Mouse (Mus musculus): ENCODE measurements around the gene Alox12.

Gene Alox12

GRCm38 (mm10) chr11:70254931-70255531 is at the start of gene Alox12:
Gene Alox12, minus strand, starts transcription at chr11:70255353.
- no peak for DNase-seq (ENCODE audit: low spot score in 2 of 2)

DNA sequence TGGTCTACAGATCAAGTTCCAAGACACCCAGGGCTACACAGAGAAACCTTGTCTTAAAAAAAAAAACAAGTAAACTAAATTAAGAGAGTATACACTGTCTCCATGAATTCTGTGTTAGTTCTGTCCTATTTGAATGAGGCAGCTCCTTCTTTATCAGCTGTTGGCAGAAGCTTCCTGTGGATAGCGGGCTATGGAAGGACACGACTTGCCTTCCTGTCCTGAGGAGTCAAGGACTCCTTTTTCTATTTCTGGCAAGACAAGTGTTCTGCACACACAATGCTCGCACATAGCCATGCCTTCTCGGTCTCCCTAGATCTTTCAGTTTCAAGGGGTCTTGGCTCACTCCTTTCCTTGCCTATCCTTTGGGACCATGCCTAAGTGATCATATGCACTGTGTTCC is 47.1 kb upstream of the Alox12 start:
- no peak for DNase-seq (ENCODE audit: low spot score in 2 of 2)

DNA sequence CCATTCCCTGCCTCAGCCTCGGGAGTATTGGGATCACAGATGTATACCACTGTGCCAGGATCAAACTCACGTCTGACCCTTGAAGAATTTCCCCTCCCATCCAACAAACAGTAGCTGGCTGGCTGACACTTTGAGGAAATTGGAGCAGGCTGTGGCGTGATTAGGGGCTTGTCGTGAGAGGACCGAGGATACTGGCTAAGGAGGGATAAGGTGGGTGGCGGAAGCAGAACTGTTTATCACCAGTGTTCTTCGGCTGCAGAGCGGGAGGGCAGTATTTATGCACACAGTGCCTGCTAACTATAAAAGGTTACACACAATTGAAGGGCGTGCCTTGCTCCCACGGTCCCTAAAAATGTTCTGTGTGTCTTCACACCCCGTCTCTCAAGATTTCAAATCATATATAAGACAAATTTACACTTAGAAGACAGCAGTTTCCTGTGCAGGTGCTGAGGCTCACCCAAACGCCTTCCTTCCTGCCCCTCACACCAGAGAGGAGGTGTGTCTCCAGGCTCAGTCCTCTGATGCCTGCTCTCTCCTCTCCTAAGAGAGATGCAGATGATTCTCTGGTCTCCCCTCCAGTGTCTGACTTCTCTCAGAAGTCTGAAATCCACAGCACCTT is 42.8 kb upstream of the Alox12 start:
- no peak for DNase-seq (ENCODE audit: low spot score in 2 of 2)

DNA sequence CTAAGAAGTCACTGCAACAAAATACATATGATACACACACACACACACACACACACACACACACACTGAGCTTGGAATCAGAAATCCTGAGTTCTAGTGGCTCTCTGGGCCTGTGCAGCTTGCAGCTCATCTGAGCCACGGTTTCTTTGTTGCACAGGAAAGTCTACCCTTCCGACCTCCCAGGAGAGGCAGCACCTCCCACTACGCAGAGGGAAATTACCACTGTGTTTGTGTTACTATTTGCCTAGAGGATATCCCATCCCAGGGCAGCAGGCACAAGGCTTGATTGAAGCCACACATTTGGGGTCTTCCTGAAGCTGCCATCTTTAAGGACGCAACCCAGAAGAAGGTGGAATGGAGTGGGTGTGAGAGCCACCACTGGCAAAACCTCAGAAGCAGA is 42.3 kb upstream of the Alox12 start:
- DNase-seq (ENCODE audit: low spot score in 2 of 2) = no peak

- peak; percentile 19 to 43 for DNase-seq (ENCODE audit: low spot score in 2 of 2)
These were observed 38.7 kb upstream of the Alox12 start for GRCm38 (mm10) chr11:70293881-70294280.

DNA sequence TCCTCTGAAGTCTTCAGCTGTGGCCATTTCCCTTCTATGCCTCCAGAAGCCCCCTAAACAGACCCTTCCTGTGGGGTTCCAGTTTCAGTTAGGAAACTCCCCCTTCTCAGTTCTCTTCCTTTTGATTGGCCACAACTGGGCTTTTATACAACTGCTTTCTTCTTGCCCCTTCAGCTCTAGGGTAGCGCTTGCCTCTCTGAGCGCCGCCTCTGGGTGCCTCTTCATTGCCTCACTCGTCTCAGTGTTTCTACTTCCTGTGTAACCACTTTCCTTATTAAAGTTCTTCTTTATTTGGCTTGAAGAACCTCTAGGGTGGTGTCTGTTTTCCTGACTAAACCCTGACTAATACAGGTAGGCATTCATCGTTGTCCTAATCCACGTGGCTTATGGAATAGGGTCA is 36.1 kb upstream of the Alox12 start:
- DNase-seq (ENCODE audit: low spot score in 2 of 2) = no peak

- DNase-seq (ENCODE audit: low spot score in 2 of 2) = peak in 1 of 2 experiments; percentile 14
These were observed 34.1 kb upstream of the Alox12 start for GRCm38 (mm10) chr11:70289236-70289635.

DNA sequence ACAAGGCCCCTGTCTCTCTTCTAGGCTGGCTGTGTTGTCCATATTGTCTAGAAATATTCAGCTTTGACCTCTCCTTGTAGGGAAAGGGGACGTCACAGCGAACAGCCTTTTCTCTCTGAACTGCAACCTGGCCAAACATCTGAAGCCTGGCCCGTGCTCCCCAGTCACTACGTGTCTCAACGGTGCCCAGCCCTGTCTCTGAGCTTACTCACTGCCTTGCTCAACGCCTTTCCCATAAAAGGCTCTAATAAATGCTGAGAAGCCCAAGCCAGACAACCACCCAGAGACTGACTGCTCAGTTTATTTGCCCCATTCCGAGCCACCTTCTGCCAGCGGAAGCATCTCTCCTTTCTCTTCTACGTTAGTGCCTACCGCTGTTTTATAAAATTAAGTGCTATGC is 32.9 kb upstream of the Alox12 start:
- no peak for DNase-seq (ENCODE audit: low spot score in 2 of 2)

- no peak for DNase-seq (ENCODE audit: low spot score in 2 of 2)
These were observed 30.5 kb upstream of the Alox12 start for GRCm38 (mm10) chr11:70285686-70286085.

GRCm38 (mm10) chr11:70284757-70285156 is 29.6 kb upstream of the Alox12 start:
- DNase-seq (ENCODE audit: low spot score in 2 of 2) = no peak

- no peak for DNase-seq (ENCODE audit: low spot score in 2 of 2)
These were observed 28.5 kb upstream of the Alox12 start for GRCm38 (mm10) chr11:70283666-70284065.

DNA sequence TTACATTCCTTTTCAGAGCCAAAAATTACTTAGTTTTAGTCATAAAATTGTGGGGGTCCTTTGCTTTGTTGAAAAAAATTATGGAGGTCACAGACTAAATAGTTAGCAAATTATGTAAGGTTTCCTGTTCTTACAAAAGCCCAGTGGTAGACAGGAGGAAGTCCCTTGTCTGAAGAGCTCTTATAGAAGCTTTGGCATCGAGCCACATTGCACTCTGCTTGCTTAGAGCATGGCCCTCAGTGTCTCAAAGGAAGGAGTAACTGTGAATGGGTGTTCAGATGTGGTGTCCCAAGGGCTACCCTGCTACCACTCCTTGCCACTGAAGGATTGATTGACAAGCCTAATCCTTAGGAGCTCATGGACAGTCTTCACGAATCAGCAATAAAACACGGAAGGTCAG is 25.3 kb upstream of the Alox12 start:
- no peak for DNase-seq (ENCODE audit: low spot score in 2 of 2)

DNA sequence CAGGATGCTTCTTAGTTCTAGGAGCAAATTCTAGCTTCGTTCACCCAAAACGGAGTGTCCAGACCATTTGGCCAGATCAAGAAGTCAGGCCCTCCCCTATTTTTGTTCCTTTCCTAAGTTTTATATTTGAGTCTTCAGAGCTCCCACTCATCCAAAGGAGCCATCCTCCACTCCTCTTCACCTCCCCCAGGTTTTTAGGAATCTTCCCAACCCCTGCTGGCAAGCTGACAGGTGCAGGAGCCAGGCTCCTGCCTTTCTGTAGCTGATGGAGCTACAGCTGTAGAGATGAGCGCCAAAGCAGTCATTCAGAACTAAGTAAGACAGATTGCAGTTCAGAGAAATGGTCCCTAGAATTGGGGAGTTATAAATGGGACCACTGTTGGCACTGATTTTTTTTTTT is 23.8 kb upstream of the Alox12 start:
- DNase-seq (ENCODE audit: low spot score in 2 of 2) = peak in 1 of 2 experiments; percentile 14

GRCm38 (mm10) chr11:70271641-70272040 is 16.5 kb upstream of the Alox12 start:
- no peak for DNase-seq (ENCODE audit: low spot score in 2 of 2)

- DNase-seq (ENCODE audit: low spot score in 2 of 2) = no peak
These were observed 11.3 kb upstream of the Alox12 start for GRCm38 (mm10) chr11:70266405-70266804.

- no peak for DNase-seq (ENCODE audit: low spot score in 2 of 2)
These were observed 10.7 kb upstream of the Alox12 start for GRCm38 (mm10) chr11:70265819-70266218.

- no peak for DNase-seq (ENCODE audit: low spot score in 2 of 2)
These were observed 10.1 kb upstream of the Alox12 start for GRCm38 (mm10) chr11:70265252-70265651.

GRCm38 (mm10) chr11:70259035-70259434 is 3.9 kb upstream of the Alox12 start:
- no peak for DNase-seq (ENCODE audit: low spot score in 2 of 2)

GRCm38 (mm10) chr11:70254337-70254736 is 816 bp downstream of the Alox12 start:
- DNase-seq (ENCODE audit: low spot score in 2 of 2) = no peak

DNA sequence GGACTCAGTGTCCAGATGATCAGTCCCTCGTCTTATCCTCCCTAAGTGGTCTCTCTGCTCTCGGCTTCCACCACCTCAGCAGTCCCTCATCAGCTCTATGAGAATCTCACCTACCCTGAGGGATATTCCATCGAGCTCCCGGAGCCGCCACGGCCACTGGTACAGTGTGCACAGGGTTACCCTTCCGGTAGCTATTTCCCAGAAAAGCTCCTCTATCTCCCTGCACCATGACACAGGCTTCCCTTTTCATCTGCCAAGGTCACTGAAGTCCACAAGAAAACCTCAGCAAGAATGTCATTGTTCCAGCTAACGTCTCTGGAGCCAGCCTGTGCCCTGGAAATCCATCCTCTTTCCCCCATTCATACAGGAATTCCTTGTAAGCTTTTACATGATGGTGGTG is 3.3 kb downstream of the Alox12 start:
- no peak for DNase-seq (ENCODE audit: low spot score in 2 of 2)

GRCm38 (mm10) chr11:70250150-70250549 is 5.0 kb downstream of the Alox12 start:
- no peak for DNase-seq (ENCODE audit: low spot score in 2 of 2)

DNA sequence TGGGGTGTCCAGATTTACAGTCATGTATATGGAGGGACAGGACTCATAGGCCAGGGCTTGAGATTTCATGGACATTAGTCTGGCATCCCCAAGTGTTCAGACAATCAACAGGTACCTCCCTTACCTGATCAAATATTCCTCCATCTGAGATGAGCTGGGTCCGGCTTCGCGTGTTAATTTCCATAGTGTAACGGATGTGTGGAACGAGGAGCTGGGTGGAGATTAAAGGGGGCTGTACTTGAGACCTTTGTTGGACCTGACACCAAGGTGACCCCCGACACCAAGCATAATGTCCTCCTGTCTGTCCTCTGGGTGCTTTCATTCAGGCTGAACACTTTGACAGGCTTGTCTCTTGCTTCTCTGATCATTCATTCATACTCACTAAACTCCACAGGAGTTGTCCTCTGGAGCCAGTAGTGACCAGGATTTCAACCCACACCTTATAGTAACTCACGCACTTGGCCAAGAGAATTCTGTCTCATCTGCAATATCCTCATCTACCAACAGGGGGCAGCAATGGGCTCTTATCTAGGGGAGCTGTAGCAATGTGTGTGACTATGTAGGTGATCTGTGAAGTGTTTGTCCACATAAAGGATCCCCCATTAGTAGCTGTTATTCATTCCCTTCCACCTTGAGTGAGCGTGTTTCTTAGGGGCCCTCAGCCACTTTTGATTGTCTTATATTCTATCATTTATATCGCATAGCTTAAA is 7.9 kb downstream of the Alox12 start:
- peak; percentile 63 to 67 for DNase-seq (ENCODE audit: low spot score in 2 of 2)

GRCm38 (mm10) chr11:70242591-70242990 is 12.6 kb downstream of the Alox12 start:
- no peak for DNase-seq (ENCODE audit: low spot score in 2 of 2)
